Mouse (Mus musculus): Measurements from ENCODE around the gene Acp2.
A peak's percentile ranks its signal among the peaks of the same experiment; 100 is the strongest.
"Not testable (repeated sequence)": the region's sequence is repeated elsewhere in the genome, so short reads cannot be mapped to it uniquely, and the experiment has no call there.

Acp2 gene

DNA sequence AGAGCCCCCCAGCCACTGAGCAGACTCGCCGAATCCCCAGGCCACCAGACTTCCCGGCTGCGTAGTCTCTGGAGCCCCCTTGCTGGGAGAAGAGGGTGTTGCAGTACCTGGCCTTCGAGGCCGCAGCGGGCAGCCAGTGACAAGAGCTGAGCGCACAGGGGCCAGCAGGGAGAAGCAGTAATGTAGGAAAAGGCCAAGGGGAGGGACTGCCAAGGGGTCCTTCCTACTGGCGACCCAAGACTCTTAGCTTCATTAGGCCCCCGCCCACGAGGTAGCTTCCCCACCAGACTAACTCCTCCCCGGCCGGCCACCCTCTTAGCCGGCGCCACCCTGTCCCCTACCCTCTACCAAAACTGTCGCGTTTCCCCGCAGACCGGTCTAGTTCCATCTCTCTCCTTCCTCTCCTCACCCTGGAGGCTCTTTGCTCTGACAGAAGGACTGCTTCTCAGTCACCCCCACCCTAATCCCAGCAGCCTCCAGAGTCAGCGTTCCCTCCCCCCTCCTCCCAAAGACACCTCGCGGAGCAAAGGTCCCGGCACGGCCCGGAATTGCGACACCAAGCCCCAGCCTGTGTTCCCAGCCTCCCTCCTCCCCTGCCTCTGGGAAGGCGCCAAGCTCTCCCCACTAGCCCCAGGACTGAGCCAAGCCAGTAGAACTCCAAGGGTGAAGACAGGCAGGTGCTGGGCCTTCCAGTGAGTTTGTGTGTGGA, 7.9 kb upstream of the Acp2 start:
- no peak for DNase-seq (ENCODE audit: low read depth, low spot score)

DNA sequence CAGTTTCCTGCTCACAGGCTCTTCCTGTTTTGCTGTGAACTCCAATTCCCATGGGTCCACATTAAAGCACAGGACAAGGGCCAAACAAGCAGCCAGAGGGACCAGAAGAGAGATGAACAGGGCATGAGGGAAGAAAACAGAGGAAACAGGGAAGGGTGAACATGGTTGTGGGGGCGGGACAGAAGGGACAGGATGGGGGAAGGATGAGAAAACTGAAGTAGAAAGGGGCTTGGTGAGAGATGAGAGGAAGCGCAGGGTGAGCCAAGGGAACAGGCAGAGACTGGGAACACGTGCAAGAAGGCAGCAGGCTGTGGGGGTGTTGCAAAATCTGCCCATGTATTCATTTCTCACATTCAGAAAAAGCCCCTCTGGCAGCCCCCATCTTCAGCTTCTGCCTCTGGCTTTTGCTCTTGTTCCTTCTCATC, 6.1 kb upstream of the Acp2 start:
- DNase-seq (ENCODE audit: low read depth, low spot score) = no peak

DNA sequence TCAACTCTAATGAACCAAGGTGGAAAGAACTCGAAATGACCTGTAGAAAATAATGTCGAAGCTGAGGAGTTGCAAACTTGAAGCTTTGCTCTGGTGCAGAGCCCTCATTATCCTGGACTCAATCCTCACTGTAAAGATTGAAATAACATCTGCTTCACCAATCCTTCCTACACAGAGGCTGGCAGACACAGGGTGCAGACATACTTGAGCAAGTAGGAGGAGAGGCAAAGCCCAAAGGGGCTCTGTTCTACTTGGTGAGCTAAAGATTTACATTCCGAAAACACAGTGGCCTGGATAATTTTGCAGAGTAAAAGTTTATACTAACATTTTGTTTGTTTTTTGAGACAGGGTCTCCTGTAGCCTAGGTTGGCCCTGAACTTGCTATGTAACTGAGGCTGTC, 3.8 kb upstream of the Acp2 start:
- no peak for DNase-seq (ENCODE audit: low read depth, low spot score)

DNA sequence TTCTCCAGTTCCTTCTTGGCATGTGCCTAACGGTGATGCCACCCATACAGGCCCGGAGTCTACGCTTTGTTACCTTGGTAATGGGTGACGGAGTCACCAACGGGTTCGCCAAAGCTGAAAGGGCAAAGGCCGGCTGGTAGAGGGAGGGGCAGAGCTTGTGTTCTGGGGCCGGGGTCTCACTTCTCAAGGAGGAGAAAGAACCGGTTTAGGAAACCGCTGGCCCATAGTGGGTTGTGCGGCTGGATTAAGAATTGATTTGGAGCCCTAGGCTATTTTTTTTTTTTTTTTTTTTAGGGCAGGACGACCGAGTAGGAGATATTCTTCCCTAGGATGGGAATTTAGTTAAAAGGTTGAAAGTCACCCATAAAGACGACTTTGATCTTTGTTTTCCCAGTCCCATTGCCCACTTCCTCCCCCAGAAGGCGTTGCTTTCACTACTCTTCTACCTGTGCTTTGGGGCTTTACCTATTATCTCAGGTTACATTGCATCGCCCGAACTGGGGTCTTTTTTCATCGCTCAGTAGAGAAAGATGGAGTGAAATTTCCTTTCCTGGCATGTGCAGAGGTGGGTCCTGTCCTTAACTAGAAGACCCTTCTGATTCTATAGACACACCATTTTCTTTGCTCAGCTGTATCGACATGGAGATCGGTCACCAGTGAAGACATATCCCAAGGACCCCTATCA, 429 bp downstream of the Acp2 start:
- no peak for DNase-seq (ENCODE audit: low read depth, low spot score)

DNA sequence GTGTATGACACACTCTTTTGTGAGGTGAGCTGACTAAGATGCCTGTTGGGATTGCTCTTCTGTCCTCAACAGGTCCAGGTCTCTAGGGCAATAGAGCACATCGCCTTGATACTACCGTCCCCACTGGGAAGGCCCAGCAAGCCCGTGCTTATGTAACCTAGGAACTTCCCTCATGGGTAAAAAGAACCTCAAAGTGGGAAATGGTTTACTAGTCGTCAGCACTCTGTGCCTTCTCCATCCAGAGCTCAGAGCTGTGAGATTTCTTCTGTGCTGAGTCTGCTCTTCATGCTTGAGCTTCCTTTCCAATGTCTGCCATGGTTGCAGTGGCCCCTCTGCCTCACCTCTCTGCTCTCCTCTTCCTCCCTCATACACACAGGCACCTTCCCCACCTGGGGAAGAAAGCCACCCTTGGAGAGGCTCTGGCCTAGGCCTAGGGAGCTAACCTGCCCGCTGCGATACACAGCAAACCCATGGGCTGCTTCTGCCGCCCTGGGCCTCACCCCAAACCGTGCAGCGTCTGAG, 3.6 kb downstream of the Acp2 start:
- no peak for DNase-seq (ENCODE audit: low read depth, low spot score)

DNA sequence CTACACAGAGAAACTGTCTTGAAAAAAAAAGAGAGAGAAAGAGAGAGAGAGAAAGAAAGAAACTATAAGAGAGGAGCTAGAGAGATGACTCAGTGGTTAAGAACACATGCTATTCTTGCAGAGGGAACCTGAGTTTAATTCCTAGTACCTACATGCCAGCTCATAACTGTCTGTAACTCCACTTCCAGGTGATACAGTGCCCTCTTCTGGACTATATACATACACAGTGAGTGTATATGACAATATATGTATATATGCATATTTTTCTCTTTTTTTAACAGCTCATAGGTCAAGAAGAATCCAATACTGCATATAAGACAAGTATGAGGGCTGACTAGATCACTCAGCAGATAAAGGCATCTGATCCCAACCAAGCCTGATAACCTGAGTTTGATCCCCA, 10.6 kb downstream of the Acp2 start:
- no peak for DNase-seq (ENCODE audit: low read depth, low spot score)

DNA sequence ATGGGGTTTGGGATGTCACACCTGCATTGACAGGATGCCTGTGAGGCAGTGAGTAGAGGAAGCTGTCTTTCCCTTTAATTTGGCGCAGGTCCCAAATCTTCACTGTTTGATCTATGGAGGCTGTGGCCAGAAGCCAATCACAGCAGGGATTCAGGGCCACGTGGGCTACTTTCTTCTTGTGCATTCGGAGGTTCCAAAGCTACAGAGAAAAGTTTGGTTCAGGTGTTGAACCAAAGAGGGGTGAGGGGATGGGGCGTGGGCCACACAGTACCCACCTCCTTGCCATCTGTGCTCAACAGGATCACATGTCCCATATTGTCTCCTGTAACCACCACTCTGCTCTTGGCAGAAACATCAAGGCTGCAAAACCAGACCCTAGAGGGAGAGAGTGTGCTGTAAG, 14.3 kb downstream of the Acp2 start:
- no peak for DNase-seq (ENCODE audit: low read depth, low spot score)

DNA sequence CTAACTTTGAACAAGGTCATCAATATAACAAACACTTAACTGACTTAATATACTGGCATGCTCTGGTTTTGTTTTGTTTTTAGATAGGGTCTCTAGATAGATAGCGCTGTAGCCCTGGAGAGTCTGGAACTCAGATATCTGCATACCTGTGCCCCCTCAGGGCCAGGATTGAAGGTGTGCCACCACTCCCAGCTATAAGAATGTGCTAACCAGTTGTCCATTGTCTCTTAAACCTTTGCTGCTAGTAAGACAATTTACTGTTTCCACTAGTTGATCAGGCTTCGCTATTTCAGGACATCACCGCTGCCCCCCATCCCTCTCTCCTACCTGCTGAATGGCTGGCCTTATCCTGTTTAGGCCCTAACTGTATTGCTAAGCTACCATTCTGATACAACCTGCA, 17.8 kb downstream of the Acp2 start:
- DNase-seq (ENCODE audit: low read depth, low spot score) = no peak

DNA sequence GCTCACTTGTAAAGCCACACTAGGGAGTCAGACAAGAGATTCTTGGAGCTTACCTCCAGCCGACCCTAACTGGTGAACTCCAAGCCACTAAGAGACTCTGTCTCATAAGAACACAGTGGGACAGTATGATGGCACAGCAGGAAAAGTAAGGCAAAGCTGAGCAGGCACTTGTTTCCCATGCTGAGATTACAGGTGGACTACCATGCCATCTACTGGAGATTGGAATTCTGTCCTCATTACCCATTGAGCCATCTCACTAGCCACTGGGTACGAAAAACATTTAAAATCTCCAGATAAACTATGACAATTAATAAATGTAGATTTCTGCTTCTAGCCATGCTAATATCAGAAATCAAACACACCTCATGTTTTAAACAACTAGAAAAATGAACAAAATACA, 20.9 kb downstream of the Acp2 start:
- no peak for DNase-seq (ENCODE audit: low read depth, low spot score)

DNA sequence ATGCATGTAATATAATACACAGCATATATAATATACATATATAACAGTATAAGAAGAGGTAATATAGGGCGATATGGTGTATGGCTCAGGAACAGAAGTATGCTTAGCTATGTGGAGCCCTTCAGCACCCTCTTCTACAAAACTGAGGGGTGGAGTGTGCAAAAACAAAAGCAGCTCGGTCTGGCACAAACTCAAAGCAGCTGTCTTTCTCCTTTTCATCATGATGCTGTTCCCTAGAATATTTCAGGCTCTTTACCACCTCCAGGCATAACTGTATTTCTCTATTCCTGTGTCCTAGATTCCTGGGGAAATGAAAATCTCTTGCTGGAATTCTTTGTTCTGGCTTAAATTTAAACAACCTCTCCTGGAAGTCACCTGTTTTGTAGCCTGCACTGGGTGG, 27.1 kb downstream of the Acp2 start:
- DNase-seq (ENCODE audit: low read depth, low spot score) = no peak

DNA sequence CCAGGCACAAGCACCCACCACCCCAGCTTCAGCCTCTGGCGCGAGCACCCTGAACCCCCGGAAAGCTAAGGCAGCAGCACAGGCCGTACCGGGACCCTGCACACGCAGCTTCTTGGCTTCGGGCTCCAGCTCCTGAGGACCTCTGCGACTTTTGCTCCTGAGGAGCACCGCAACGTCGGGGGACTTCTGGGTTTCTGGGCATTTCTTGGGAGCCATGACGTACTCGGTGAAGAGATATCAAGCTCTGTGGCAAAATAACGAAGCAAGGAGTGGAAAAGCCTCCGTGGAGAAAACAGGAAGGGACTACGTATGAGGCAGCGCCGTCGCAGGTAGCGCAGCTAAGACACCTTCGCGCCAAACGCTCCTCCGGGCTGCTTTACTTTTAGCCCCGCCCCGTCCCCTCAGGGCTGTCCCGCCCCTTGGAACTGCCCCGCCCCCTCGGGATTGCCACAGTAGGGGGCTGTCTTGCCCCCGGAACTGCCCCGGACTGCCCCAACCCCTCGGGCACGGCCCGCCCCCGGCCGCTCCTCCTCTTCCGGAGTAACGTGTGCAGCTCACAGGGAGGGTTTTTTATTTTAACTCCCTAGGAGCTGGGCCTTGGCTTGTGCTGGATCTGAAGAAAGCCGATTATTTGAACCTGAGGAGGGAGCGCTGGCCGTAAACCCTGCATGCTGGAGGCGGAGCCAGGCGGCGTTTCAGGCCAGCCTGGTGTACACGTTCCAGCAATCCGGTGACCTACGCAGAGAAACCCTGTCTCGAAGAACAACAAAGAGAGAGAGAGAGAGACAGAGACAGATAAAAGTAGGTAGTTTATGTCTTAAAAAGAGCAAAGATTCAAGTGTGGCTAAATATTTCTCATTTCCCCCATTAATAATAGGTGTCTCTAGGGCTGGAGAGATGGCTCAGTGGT, 34.2 kb downstream of the Acp2 start, which contains the start of gene Ddb2:
Gene Ddb2, minus strand, starts transcription at position 382 of the 910 bp plus-strand sequence.
- DNase-seq (ENCODE audit: low read depth, low spot score) = peak; percentile 97

DNA sequence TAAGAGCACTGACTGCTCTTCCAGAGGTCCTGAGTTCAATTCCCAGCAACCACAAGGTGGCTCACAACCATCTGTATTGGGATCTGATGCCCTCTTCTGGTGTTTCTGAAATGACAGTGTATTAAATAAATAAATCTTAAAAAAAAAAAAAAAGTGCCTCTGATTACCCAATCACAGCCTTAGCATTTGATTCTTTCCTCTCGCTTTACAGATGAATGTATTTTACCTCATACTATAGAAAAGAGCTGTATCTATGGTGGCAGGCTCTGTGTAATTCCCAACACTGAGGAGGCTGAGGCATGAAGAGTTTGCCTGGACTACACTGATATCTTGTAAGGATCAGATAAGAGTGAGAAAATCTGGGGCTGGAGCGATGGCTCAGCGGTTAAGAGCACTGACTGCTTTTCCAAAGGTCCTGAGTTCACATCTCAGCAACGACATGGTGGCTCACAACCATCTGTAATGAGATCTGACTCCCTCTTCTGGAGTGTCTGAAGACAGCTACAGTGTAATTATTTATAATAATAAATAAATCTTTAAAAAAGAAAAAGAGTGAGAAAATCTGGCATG, 34.9 kb downstream of the Acp2 start:
- not testable (repeated sequence) for DNase-seq (ENCODE audit: low read depth, low spot score)

DNA sequence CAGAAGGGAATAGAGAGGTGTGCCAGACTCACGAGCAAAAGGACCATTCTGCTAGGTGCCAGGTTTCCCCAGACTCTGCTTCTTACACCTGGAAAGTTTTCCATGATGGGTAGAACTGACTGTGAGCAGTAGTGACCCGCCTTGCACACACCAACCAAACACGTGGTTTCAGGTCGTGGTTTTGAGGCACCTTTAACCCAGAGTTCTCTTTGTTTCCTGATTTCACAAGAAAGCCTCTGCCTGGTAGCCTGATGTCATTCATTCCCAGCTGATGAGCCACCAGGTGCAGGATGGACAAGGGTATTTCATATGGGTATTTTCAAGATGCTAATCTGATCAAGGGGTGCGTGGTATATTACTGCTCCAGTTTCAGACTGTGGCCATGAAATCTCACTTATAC, 39.9 kb downstream of the Acp2 start:
- DNase-seq (ENCODE audit: low read depth, low spot score) = no peak

DNA sequence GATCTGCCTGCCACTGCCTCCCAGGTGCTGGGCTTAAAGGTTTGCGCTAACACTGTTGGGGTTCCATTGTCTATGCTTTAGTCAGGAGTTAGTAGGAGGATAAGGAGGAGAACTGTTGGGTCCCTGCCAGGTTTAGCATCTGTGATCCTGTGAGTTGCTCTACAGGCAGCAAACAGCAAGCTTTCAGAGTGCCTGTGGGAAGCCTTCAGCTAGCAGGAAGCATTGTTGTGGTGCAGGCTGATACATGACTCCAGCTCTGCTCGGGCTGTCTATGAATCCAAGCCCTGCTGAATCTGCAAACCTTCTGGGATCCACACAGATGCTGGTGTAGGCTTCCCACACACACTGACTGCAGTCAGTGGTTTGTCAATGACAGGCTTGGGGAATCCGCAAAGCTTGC, 40.7 kb downstream of the Acp2 start:
- no peak for DNase-seq (ENCODE audit: low read depth, low spot score)

DNA sequence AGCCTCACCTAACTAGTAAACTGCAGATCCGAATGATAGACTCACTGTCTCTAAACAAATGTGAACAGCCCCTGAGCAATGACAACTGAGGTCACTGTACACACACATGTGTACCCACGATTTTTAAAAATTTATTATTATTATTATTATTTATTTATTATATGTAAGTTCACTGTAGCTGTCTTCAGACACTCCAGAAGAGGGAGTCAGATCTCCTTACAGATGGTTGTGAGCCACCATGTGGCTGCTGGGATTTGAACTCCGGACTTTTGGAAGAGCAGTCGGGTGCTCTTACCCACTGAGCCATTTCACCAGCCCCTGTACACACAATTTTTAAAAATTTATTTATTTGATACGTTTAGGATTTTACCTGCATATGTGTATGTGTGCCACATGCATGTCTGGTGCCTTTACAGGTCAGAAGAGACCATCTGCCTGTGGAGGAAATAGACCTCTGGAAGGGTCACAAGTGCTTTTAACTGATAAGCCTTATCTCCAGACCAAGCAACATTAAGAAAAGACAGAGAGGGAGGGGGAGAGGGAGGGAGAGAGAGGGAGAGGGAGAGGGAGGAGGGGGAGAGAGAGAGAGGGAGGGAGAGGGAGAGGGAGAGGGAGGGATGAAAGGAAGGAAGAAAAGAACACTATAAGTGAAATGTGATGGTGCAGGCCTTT, 42.0 kb downstream of the Acp2 start:
- no peak for DNase-seq (ENCODE audit: low read depth, low spot score)

DNA sequence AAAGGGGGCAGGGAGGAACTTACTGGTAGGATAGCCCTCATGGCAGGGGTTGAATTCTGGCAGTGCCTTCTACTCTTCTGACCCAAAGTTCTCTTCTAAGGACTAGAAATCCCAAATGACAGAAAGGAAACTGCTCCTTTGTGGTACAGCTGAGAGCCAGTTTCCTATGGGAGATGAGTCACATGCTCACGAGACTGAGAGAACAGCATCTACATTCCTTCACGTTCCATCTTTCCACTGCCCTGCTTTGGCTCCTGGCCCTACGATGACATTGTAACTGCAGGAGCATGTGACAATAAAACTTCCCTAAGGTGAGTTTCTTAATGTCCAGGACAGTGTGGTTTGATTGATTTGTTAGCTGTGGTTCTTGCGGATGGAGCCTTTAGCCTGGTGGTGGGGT, 45.7 kb downstream of the Acp2 start:
- DNase-seq (ENCODE audit: low read depth, low spot score) = no peak

DNA sequence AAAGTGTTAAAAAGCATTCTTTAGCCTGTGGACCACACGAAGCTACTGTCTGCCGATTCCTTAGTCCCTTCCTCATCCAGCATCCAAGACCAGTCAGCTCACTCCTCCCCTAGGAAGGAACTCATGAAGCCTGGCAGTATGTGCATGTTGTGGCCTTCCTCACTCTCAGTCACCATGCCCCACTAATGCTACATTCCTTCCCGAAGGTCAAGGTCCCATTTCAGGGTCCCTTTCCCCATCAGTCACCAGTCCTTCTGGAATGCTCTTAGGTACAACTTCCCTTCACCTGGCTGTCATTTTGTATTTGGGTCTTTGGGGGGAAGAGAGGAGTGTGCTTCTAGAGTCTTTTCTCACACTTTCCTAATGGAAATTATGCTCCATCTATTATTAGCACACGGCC, 49.3 kb downstream of the Acp2 start:
- no peak for DNase-seq (ENCODE audit: low read depth, low spot score)

DNA sequence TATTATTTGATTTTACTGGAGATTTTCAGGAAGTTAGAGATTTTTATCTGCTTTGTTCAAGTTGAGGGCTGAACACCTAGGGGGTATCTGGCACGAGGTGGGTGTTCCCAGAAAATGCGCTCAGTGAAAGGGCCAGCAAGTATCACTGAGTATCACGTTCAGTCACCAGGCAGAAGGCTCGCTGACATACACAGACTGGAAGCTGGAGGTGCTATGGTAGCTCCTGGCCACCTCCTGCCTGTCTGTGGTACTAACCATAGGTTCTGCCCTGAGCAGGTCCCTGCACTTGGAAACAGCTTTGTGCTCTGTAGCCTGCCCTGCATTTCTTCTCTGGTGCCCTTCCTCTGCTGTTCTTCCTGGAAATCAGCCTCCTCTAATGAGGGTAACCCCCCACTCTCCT, 49.8 kb downstream of the Acp2 start:
- DNase-seq (ENCODE audit: low read depth, low spot score) = no peak

DNA sequence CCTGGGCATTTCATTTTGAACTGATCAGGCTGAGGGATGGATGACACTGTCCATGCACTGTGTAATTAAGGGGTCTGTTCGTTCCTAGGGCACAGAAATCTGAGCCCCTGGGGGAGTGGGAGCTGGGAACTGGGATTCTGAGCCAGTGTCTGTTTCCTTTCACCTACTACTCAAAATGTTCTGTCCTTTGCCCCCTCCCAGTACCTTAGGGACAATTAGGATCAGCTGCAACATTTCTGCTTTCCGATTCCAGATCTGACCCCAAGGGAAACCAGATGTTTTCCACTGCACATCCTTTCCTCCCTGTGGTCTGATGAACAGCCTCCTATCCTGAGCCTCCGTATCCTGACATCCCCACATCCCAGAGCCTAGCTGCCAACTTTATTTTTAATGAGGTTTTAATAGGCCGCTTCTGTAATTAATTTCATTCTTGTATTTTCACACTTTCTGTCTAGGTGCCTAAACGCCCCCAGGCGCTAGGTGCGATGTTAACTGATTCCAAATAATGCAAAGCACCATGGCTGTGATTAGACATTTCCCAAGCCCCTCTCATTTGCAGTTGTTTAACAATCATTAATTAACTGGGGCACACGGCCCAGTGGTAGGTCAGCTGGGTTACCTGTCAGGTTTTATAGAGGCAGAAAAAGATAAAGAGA, 52.2 kb downstream of the Acp2 start:
- no peak for DNase-seq (ENCODE audit: low read depth, low spot score)

DNA sequence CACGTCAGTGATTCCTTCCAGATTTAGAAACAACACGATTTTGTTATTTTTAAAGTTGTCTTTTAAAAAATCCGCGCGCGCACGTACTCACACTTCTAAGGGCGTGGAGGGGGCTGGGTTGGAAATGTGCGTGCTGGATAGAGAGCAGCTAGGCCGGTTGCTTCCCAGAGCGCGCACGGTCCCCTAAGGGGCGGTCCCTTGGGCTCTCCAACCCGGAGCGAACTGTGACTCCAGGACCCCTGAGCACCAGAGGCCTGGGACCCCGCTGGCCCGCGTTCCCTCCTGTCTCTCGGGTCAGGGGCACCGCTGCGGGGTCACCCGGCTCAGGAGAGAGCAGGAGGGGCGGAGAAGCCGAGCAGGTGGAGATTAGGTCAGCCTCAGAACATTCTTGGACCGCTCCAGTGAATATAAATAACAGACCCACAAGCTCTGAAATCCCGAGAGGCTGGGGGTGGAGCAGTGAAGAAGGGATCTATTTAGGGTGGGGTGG, 53.0 kb downstream of the Acp2 start, which contains the start of gene Pacsin3:
Gene Pacsin3, plus strand, starts transcription at position 294 of the 490 bp plus-strand sequence.
- DNase-seq (ENCODE audit: low read depth, low spot score) = no peak

Data from retina, adult 2 months (tissue).